Mouse (Mus musculus) hematopoietic stem cell, adult 5-6 weeks (primary cell): ENCODE data around the gene Csf3. TPM values are rescaled to one million over a fixed set of nuclear protein-coding genes. Genes with fewer than 3 reads are reported as not detected.

Source experiments
- total RNA-seq: library from RNA; stranded (forward); fragments of 172-1452, 232-1000 nt; gene quantifications from 2 replicates; pipeline ENCODE4 v1.2.3, GENCODE M21; 2017

Gene Csf3
- total RNA-seq, 1 experiment from 2014 or later: not detected

Other genes with a start within 250 kb of the Csf3 start
- gene Ikzf3, start 155.2 kb upstream of the Csf3 start, total RNA-seq: 0.89 and 5.7 TPM in 2 replicates
- gene Zpbp2, start 150.2 kb upstream of the Csf3 start, total RNA-seq: not detected in 2 replicates
- 19.9 and 28.1 TPM in 2 replicates for gene Ormdl3, start 113.9 kb upstream of the Csf3 start, total RNA-seq
- not detected in 2 replicates for gene Lrrc3c, start 103.0 kb upstream of the Csf3 start, total RNA-seq
- gene Gm12355, start 75.6 kb upstream of the Csf3 start, total RNA-seq: 0.69 and 4.6 TPM in 2 replicates
- gene Gsdma3, start 74.9 kb upstream of the Csf3 start, total RNA-seq: not detected in 2 replicates
- not detected in 2 replicates for gene Gsdma2, start 54.5 kb upstream of the Csf3 start, total RNA-seq
- gene Gsdma, start 36.9 kb upstream of the Csf3 start, total RNA-seq: not detected in 2 replicates
- 50.2 and 59.3 TPM in 2 replicates for gene Psmd3, start 18.7 kb upstream of the Csf3 start, total RNA-seq
- gene Med24, start 28.2 kb downstream of the Csf3 start, total RNA-seq: 25.7 and 30.2 TPM in 2 replicates
- gene Thra, start 39.4 kb downstream of the Csf3 start, total RNA-seq: 25.3 and 36.8 TPM in 2 replicates
- gene Nr1d1, start 74.1 kb downstream of the Csf3 start, total RNA-seq: 0.81 and 1.8 TPM in 2 replicates
- 81.7 and 82.7 TPM in 2 replicates for gene Msl1, start 94.3 kb downstream of the Csf3 start, total RNA-seq
- 22.8 and 34.9 TPM in 2 replicates for gene Casc3, start 103.6 kb downstream of the Csf3 start, total RNA-seq
- 0.40 and 0.75 TPM in 2 replicates for gene Rapgefl1, start 135.5 kb downstream of the Csf3 start, total RNA-seq
- 6.4 and 6.7 TPM in 2 replicates for gene Wipf2, start 162.4 kb downstream of the Csf3 start, total RNA-seq
- 27.3 and 30.6 TPM in 2 replicates for gene Cdc6, start 206.5 kb downstream of the Csf3 start, total RNA-seq
- 5.2 and 6.5 TPM in 2 replicates for gene Rara, start 226.6 kb downstream of the Csf3 start, total RNA-seq